Mouse (Mus musculus) myocyte (in vitro differentiated cells): Measurements from ENCODE around the gene Olfr750. TPM values are rescaled to one million over a fixed set of nuclear protein-coding genes. Genes with fewer than 3 reads are reported as not detected.

ENCODE experiments used
- H3K27me3 ChIP-seq: one replicate; pipeline ENCODE4 v1.6.1; 2011; ENCODE audit not compliant: control insufficient read depth, insufficient read depth, insufficient read length
- H3K36me3 ChIP-seq: one replicate; pipeline ENCODE4 v1.6.1; 2011; ENCODE audit not compliant: control insufficient read depth, insufficient read depth
- H3K4me2 ChIP-seq: one replicate; pipeline ENCODE4 v1.6.1; 2011; ENCODE audit warnings: low read depth, control low read depth
- H3K4me3 ChIP-seq: one replicate; pipeline ENCODE4 v1.5.1; 2011; ENCODE audit warnings: mild to moderate bottlenecking, control low read depth, moderate library complexity
- H3K79me2 ChIP-seq: one replicate; pipeline ENCODE4 v1.6.1; 2011; ENCODE audit not compliant: control insufficient read depth, insufficient read depth
- H3ac ChIP-seq: one replicate; pipeline ENCODE4 v1.6.1; 2011; ENCODE audit not compliant: control insufficient read depth, insufficient read length
- CEBPB ChIP-seq: IDR thresholded peaks from 2 replicates; pipeline ENCODE4 v1.6.1; 2011; ENCODE audit warnings: mild to moderate bottlenecking, moderate library complexity; ENCODE audit not compliant: poor library complexity, insufficient read depth, severe bottlenecking
- E2F4 ChIP-seq: IDR thresholded peaks from one replicate; pipeline ENCODE4 v1.6.1; 2011; ENCODE audit warnings: mild to moderate bottlenecking, control low read depth, moderate library complexity; ENCODE audit not compliant: insufficient read depth
- MAX ChIP-seq: IDR thresholded peaks from one replicate; pipeline ENCODE4 v1.6.1; 2011; ENCODE audit warnings: low read depth, mild to moderate bottlenecking, control low read depth
- MYOD1 ChIP-seq, 3 experiments: IDR thresholded peaks; one replicate each; pipeline ENCODE4 v1.6.1; 2011; ENCODE audit warnings: control low read depth in 2 of 3, low read depth in 2 of 3, mild to moderate bottlenecking in 2 of 3, moderate library complexity in 1 of 3; ENCODE audit not compliant: insufficient read length in 2 of 3, control insufficient read depth in 1 of 3
- MYOG ChIP-seq, 3 experiments: IDR thresholded peaks; one replicate each; pipeline ENCODE4 v1.6.1; 2011; ENCODE audit warnings: control low read depth in 2 of 3, low read depth in 2 of 3, mild to moderate bottlenecking in 2 of 3; ENCODE audit not compliant: insufficient read length in 2 of 3, control insufficient read depth in 1 of 3, insufficient read depth in 1 of 3
- POLR2A ChIP-seq: IDR thresholded peaks from one replicate; pipeline ENCODE4 v1.6.1; 2011; ENCODE audit warnings: low read depth, mild to moderate bottlenecking, control low read depth, moderate library complexity; ENCODE audit not compliant: insufficient read length
- POLR2AphosphoS2 ChIP-seq: IDR thresholded peaks from one replicate; pipeline ENCODE4 v1.6.1; 2011; ENCODE audit warnings: low read depth, control low read depth; ENCODE audit not compliant: insufficient read length
- REST ChIP-seq: IDR thresholded peaks from one replicate; pipeline ENCODE4 v1.6.1; 2011; ENCODE audit warnings: mild to moderate bottlenecking, control low read depth, moderate library complexity; ENCODE audit not compliant: insufficient read depth, insufficient read length
- SRF ChIP-seq: IDR thresholded peaks from one replicate; pipeline ENCODE4 v1.6.1; 2011; ENCODE audit warnings: low read depth; ENCODE audit not compliant: control insufficient read depth, insufficient read length
- TCF12 ChIP-seq: IDR thresholded peaks from one replicate; pipeline ENCODE4 v1.6.1; 2011; ENCODE audit warnings: mild to moderate bottlenecking, control low read depth; ENCODE audit not compliant: poor library complexity, insufficient read depth, severe bottlenecking
- TCF3 ChIP-seq: IDR thresholded peaks from one replicate; pipeline ENCODE4 v1.6.1; 2011; ENCODE audit warnings: low read depth, control low read depth; ENCODE audit not compliant: insufficient read length
- USF1 ChIP-seq: IDR thresholded peaks from one replicate; pipeline ENCODE4 v1.6.1; 2011; ENCODE audit warnings: low read depth, mild to moderate bottlenecking, control low read depth, moderate library complexity
- polyA plus RNA-seq: library from polyadenylated mRNA; unstranded; fragments of >200 nt; fragmentation: generic; extraction: Trizol; gene quantifications from one replicate; pipeline ENCODE4 v1.2.1, GENCODE M21; 2012; ENCODE audit warnings: missing spikeins

Olfr750 gene
- polyA plus RNA-seq = not detected

DNA sequence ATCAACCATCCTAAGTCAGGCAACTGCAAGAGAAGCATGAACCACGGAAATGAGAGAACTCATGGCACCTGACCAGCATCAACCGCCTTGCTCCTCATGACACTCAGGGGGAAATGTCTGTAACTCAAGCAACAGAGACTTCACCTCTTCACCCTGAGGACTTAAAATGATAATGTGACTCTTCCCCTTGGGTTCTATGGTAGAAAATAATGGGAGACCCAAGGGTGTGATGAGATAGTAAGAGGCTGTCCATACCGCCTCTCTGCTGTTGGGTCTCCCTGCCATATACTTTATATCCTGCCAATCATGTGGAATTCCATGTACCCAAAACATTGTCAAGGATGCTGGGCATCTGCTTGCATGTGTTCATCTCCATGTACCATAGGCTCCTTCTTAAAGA, at the start of gene Olfr750:
Olfr750 (minus strand) TSS at position 101 of the 400 bp plus-strand sequence.
- Histone ChIP-seq H3K36me3 (no peaks in the 10 kb centered on the region), H3ac (no peak within 1 kb of the TSS), H3K4me3 (no peak within 1 kb of the TSS), H3K27me3 (no peaks in the 10 kb centered on the region), H3K4me2 (no peak within 1 kb of the TSS), H3K79me2 (no peaks in the 10 kb centered on the region)
- TF ChIP-seq TCF3 (no peak), POLR2A (no peak), USF1 (no peak), POLR2AphosphoS2 (no peak), MYOG (IDR thresholded peaks at IDR 0.05; ENCODE audit: control insufficient read depth in 1 of 3, insufficient read depth in 1 of 3, insufficient read length in 2 of 3, low read depth in 2 of 3) (no peak)

DNA sequence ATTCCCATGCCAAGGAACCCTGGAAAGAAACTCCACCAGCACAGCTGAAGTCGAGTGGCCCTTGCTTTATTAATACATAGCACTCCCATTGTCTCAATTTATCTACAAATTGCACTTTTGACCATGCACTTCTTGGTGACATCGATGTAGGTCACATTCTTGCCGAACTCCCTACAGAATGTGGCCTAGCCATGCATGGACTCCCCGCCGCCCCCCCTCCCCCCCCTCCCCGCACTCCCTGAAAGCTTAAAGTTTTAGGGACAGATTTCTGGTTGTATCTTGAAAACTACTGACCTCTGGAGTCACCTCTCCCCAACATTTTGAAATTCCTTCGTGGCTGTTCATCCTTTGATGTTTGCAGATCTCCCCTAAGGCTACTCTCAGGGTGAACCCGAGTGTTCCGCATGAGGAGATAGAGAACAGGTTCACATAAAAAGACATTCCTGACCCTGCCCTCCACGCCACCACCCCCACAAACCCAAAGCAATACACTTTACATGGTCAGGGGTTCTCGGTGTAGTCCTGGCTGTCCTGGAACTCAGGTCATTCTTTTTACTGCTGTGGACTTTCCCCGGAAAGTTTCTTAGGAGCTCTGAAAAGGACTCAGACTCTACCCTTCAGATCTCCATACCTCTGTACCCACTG, 39.8 kb upstream of the Olfr750 start, which contains the start of gene Eddm3b:
Eddm3b (plus strand) TSS at position 511 of the 645 bp plus-strand sequence.
- no peak for TF ChIP-seq REST
- TF ChIP-seq MYOG (IDR thresholded peaks at IDR 0.05; ENCODE audit: control insufficient read depth in 1 of 3, insufficient read depth in 1 of 3, insufficient read length in 2 of 3, low read depth in 2 of 3) = no peak
- TF ChIP-seq USF1 = no peak
- TF ChIP-seq POLR2A = no peak
- TF ChIP-seq CEBPB = no peak
- no peak for TF ChIP-seq TCF3
- TF ChIP-seq SRF = no peak
- TF ChIP-seq MAX = no peak
- Histone ChIP-seq H3K36me3 (no peaks in the 10 kb centered on the region), H3ac (no peak within 1 kb of the TSS), H3K4me2 (no peak within 1 kb of the TSS), H3K27me3 (no peaks in the 10 kb centered on the region), H3K79me2 (no peaks in the 10 kb centered on the region), H3K4me3 (no peak within 1 kb of the TSS)

DNA sequence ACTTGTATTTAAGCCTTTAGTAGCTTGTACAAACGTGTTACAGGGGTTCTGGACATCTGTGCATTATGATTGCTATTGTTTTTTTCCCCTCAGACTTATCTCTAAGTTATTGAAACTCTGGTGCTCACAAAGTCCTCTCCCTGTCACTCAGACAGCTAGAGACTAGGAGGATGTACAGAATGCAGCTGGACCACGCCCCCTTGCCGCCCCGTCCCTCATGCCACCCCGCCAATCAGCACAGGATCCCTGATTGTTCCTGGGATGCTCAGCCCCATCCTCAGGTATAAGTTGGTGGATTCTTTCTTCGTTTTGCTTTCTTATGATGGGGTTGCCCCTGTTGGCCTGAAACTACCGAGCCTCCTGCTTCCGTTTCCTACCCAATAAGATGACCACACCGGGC, 39.2 kb upstream of the Olfr750 start:
- TF ChIP-seq USF1 (no peak), POLR2AphosphoS2 (no peak), MAX (no peak), TCF3 (no peak), CEBPB (no peak), E2F4 (no peak), MYOD1 (IDR thresholded peaks at IDR 0.05; ENCODE audit: control insufficient read depth in 1 of 3, insufficient read length in 2 of 3, low read depth in 2 of 3) (no peak), TCF12 (no peak), REST (no peak), MYOG (IDR thresholded peaks at IDR 0.05; ENCODE audit: control insufficient read depth in 1 of 3, insufficient read depth in 1 of 3, insufficient read length in 2 of 3, low read depth in 2 of 3) (no peak), SRF (no peak)
- Histone ChIP-seq H3K4me3 (no peak overlapping the region), H3K36me3 (no peaks in the 10 kb centered on the region), H3ac (no peak overlapping the region), H3K79me2 (no peaks in the 10 kb centered on the region), H3K27me3 (no peaks in the 10 kb centered on the region), H3K4me2 (no peak overlapping the region)

DNA sequence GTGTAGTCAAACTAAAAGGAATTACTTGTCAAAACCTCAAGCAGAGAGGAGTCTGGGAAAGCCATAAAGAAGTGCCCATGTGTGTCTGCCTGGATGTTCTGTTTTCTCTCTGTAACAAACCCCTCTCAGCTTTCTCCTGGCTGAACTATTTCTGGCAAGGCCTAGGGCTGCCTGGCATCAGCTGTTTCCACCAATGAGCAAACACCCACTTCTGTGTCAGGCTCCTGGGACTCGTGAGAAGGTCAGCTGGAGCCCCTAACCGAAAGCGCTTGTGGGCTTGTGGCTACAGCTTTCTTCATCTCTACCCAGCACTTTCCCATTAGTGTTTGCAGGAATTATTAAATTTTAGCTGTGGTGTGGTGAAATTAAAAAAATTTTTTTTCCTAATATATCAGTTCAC, 37.7 kb upstream of the Olfr750 start:
- peak overlapping the region; percentile 32 for H3K4me2 ChIP-seq
- no peaks in the 10 kb centered on the region for H3K27me3 ChIP-seq
- no peak overlapping the region for H3K4me3 ChIP-seq
- TF ChIP-seq E2F4 (no peak), MYOD1 (IDR thresholded peaks at IDR 0.05; ENCODE audit: control insufficient read depth in 1 of 3, insufficient read length in 2 of 3, low read depth in 2 of 3) (peak; percentile 35 to 61 (median 46)), REST (no peak), MYOG (IDR thresholded peaks at IDR 0.05; ENCODE audit: control insufficient read depth in 1 of 3, insufficient read depth in 1 of 3, insufficient read length in 2 of 3, low read depth in 2 of 3) (peak in 2 of 3 experiments; percentile 48 to 79), USF1 (no peak), TCF3 (no peak), MAX (no peak)
- H3K79me2 ChIP-seq = no peaks in the 10 kb centered on the region
- no peaks in the 10 kb centered on the region for H3K36me3 ChIP-seq
- H3ac ChIP-seq = no peak overlapping the region

DNA sequence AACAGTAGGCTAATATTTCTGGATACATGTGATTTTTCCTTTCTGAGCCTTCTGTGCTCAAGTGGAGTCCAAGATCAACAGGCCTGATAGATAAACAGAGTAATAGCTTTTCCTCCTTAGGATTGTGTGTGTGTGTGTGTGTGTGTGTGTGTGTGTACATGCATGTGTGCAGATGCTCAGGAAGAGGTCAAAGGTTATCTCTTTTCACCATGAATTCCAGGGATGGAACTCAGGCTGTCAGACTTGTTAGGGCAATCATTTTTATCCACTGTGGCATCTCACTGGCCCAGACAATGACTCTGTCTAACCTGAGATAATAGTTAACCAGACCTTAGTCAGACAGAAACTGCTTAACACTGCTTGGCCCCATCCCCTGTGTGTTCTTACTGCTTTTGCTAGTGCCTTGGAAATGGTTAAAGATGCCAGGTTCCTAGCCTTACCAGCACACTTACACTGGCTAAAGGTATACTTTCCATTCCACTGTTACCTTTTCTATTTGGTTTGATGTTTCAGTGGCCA, 32.3 kb upstream of the Olfr750 start:
- H3K36me3 ChIP-seq = no peaks in the 10 kb centered on the region
- no peak overlapping the region for H3K4me3 ChIP-seq
- no peak overlapping the region for H3ac ChIP-seq
- no peak overlapping the region for H3K4me2 ChIP-seq
- no peaks in the 10 kb centered on the region for H3K79me2 ChIP-seq
- no peaks in the 10 kb centered on the region for H3K27me3 ChIP-seq
- no peak for TF ChIP-seq SRF
- TF ChIP-seq POLR2A = no peak
- TF ChIP-seq USF1 = no peak
- TF ChIP-seq E2F4 = no peak
- TF ChIP-seq CEBPB = no peak
- TF ChIP-seq MYOG (IDR thresholded peaks at IDR 0.05; ENCODE audit: control insufficient read depth in 1 of 3, insufficient read depth in 1 of 3, insufficient read length in 2 of 3, low read depth in 2 of 3) = no peak
- no peak for TF ChIP-seq MAX
- no peak for TF ChIP-seq TCF12
